Mouse (Mus musculus) thymus, postnatal 10 days (tissue): Measurements from ENCODE around the gene Klhl3.
"Not testable (repeated sequence)": the region's sequence is repeated elsewhere in the genome, so short reads cannot be mapped to it uniquely, and the experiment has no call there.

ENCODE experiments used
- DNase-seq, 2 experiments: peaks; one replicate each; pipeline ENCODE4 v3.0.0; 2021; ENCODE audit warnings: low spot score in 2 of 2

The Klhl3 gene

DNA sequence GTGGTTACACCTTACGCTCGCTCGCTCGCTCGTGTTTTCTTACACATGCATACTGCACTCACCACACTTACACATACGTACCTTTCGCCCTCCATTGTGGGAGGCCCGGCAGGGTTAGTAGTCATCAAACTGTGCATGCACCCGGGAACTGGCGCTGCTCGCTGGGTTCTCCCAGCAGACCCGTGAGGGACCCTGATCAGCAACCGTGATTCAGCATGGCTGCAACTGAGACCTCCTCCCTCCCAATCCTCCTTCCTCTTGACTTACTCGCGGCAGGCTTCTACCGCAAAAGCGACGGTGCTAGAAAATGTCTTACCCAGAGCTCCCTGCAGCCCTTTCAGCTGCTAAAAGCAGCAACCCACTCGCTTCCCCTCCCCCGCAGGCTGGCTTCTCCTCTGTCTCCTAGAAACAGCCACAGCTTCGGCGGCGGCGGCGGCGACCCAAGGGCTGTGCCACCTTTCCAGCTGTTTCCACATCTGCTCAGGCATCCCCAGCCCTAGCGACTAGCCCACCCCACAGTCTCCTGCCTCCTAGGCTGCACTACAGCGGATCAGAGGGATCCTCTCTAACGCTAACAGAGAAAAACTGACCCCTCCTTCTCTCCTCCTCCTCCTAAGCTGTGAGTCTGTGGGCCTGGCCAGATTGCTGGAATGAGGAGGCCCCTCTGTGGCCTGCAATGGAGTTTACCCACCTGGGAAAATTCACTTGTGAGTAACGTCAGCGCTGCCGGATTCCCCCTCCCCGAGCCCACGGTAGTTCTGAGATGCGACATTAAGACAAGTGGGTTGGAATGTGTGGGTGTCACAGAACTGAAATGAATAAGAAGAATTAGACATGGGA lies at the start of gene Klhl3:
Gene Klhl3 (minus strand): TSS at position 532 of the 840 bp plus-strand sequence.
- peak; percentile 83 for DNase-seq

DNA sequence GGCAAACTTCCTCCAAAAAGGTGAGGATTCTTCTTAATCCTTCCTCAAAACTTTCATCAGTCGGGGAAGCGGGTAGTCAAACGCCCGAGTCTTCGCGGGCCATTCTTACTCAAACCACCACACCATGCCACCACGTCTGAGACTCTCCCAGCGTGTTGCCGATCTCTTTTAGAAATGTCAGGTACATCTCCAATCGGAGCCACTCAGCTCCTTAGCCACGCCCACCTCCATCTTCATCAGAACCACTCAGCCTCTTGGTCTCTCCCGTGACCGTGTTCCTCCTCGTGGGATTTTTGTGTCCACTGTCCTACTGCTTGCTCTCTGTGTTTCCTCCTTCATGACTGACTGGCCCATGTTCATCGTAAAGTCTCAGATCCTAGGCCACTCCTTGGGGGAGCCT lies 47.4 kb upstream of the Klhl3 start:
- no peak for DNase-seq

DNA sequence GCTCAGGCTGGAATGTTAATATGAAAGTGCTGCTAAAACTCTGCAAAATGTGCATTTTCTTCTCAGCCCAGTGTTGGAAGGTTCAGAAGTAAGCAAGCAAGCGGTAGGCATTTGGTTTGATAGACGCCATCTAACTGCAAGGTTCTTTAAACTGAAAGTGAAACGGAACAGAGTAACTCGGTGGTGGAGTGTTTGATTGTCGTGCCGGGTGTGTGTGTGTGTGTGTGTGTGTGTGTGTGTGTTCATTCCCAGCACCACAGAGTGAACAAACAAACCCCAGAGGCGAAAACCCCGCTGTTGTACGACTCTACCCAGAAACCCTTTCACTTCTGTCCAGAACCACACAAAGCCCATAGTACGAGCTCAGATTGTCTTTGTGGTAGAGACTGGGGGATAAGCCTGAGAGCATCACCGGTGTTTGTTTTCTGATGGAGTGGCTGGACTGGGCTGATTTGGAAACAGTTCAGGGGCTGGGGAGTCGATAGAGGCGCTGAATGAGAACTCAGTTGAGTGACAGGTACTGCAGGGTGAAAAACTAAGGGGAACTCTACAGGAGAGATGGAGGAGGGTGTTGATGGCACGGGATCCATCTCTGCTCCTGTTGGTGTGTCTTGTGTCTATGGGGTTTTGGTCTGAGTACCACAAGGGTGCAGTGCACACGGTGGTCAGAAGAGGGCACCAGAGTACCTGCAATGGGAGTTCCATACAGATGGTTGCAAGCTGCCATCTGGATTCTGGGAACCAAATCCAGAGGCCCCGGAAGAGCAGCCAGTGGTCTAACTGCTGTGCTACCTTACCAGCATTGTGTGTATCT lies 44.9 kb upstream of the Klhl3 start:
- peak; percentile 77 to 91 for DNase-seq

DNA sequence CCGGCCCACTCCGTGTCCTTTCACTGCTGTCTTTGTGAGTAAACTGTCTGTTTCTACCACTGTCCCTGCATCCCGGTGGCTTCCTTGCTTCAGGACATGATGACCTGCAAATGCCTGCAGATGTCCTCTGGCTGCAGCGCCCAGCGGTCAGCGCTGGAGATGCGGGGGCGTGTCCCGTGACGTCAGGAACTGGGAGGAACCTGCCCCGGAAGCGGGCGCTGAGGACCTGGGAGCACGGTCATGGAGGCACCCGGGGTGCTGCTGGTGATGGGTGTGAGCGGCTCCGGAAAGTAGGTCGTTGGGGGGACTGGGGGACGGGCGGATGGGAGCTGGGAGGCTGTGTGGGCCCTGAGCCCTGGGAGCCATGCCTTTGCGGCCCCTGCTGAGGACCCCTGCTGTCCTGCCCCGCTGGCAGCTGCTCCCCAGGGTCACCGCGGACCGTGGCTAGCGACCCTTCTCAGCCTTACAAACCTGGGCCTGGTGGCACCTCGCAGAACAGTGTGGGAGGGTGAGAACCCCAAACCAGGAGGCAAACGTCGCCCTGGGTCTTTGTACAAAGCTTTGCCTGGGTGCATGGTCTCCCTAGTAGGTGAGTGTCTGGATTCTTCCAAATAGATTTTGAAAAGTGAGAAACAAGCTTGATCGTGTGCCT lies 44.2 kb upstream of the Klhl3 start, which contains the start of gene Idnk:
Gene Idnk (plus strand): TSS at position 203 of the 652 bp plus-strand sequence.
- peak; percentile 75 to 79 for DNase-seq

DNA sequence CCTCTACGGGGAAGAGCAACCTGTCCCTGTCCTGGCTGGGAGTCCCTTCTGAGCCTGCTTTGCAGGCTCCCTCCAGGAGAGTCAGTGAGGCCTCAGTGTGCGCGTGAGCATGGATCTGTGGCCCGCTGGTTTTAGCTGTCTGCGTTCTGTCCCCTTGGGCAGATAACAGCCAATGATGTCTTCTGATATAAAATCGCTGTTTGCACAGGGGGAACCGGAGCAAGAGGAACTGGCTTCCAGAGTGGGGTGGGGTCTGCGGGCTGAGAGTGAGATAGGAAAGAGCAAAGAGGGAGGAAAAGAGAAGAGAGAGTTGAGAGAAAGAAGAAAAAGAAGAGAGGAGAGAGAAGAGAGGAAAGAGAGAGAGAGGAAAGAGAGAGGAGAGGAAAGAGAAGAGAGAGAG lies 43.6 kb upstream of the Klhl3 start:
- DNase-seq, result peak in 1 of 2 experiments; percentile 13

DNA sequence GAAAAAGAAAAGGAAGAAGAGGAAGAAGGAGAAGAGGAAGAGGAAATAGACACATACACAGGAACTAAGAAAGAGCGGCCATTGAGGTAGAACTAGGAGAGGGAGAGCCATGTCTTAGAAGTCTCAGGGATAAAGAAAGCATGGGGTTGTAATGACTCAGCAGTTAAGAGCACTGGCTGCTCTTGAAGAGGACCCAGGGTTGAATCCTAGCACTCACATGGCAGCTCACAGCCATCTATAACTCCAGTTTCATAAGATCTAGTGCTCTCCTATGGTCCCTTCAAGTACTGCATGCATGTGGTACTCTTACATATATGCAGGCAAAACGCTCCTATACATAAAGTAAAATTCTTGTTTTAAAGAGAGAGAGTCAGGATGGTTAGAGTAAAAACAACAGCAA lies 42.6 kb upstream of the Klhl3 start:
- no peak for DNase-seq

DNA sequence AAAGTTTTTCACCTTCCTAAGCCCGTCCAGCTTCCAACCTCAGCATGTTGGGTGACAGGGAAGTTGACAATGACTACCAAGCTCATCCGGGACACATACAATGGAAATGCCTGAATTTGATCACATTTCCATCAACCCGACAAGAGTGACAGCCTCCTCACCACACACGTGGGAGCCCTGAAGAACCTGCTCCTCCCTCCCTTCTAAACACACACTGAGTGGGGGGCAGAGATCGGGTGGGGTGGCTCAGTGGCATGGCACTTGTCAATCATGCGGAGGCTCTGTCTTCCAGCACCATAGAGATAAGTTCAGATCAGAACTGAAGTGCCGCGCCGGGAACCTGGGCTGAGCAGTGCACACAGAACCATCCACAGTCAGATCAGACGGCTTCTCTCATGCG lies 37.0 kb upstream of the Klhl3 start:
- DNase-seq, result no peak

DNA sequence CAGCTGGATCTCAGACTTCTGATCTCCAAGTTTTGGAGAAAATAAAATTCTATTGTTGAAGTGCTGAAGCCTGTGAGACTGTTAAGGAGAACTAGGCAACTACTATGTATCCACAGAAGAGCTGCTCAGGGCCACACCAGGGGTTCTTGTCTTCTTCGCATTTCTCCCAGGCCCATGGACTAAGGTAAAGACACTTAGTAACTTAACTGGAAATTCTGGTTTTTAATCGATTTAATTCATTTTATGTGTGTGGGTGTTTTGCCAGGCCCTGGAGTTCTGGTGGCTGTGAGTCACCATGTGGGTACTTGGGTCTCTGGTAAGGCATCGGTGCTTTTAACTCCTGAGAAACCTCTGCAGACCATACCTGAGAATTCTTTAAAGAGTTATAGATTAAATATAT lies 36.2 kb upstream of the Klhl3 start:
- no peak for DNase-seq

DNA sequence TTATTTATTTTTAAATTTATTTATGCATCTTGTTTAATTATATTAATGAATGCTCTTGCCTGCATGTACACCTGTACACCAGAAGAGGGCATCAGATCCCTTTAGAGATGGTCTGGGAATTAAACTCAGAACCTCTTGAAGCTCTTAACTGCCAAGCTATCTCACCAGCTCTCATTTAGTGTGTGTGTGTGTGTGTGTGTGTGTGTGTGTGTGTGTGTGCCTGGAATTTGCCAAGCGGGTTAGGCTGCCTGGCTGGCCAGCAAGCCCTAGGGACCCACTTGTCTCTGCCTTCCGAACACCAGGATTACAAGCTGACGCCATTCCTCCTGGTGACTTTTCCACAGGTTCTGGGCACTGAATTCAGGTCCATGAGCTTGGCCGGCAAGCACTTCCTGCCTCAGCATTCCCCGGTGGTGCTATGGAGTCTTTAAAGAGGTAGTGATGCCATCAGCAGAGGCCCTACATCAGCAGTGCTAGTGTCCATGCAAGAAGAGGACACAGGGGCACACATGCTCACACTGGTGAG lies 35.7 kb upstream of the Klhl3 start:
- DNase-seq, result peak in 1 of 2 experiments; percentile 14

DNA sequence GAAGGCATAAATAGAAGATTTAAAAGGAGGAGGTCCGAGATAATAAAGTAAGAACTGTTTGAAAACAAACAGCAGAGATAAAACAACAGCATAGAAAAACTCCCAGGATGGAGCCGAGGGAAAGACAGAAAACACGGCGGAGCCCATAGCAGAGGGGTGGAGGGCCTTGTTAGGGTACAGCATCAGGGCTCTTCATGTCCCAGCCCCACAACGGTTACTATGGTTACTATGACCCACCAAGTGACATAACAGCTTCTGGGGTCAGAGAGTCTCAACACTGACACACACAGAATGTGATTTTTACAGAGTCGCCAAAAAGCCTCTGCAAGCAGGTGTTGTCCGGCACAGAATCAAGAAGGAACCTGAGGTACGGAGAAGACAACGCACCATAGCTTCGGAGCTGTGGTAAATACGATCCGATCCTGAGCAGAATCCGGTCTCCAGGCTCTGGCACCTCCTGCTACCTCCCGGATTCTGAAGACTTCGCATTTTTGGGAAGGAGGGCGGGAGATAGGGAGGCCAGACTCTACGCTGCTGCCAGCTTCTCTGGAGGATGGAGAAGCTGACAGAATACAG lies 35.0 kb upstream of the Klhl3 start:
- no peak for DNase-seq

DNA sequence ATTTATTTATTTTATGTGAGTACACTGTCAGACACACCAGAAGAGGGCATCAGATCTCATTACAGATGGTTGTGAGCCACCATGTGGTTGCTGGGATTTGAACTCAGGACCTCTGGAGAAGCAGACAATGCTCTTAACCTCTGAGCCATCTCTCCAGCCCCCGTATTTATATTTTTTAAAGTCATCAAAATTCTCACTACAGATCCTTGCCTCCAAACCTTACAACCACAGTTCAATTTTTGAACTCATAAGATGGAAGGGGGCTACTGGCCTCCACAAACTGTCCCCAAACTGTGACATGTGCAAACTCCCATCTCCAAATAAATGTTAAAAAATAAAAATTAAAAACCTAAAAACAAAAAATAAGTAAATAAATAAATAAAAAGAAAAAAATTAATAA lies 34.4 kb upstream of the Klhl3 start:
- DNase-seq, result no peak

DNA sequence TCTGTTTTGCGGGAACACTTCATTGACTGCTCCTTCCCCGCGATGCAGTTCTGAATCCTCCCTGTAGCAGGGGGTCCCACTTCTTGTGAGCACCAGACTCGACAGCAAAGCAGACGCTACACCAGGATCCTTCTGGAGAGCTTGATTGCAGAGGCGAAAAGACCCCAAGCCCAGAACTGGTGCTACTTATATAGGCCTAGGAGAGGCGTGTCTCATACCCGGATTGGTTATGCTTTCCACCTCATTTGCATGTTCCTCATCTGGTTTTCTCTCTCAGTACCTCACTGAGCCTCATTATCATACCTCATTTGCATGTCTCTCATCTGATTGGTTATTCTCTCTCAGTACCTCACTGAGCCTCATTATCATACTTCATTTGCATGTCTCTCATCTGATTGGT lies 33.2 kb upstream of the Klhl3 start:
- not testable (repeated sequence) for DNase-seq

DNA sequence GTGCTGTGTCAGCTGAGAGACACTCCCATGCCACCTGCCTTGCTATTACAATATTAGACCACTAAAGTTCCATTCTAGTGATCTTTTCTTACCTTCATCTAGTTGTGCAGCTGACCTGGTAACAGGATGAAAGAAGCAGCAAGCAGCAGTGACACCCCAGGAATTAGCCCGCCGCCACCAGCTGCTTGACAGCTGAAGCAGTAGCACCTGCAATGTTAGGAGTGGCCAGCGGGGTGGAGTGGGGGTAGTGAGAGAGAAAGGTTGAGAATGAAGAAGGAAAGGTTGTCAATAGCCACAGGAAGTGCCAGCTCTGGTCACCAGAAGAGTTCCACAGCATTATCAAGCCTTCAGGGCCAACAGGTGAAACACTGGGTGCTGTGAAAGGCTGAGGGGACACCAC lies 18.3 kb upstream of the Klhl3 start:
- no peak for DNase-seq

DNA sequence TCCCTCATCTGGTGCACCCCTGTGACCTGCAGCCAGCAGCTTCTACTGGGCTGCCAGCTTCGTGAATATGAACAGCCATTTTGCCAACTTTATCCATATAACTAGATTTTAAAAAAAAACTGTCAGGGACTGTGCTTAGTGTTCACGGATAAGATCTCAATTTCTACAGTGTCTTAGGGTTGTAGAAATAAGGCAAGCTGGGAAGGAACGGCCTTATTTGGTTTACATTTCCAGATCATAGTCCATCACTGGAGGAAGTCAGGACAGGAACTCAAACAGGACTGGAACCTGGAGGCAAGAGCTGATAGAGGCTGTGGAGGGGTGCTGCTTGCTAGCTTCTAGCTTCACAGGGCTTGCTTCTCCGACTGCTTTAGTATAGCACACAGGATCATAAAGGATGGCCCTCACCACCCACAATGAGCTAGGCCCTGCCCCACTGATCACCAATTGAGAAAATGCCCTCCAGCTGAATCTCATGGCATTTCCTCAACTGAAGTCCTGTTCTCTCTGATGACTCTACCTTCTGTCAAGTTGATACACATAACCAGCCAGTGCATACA lies 16.4 kb upstream of the Klhl3 start:
- DNase-seq, result no peak

DNA sequence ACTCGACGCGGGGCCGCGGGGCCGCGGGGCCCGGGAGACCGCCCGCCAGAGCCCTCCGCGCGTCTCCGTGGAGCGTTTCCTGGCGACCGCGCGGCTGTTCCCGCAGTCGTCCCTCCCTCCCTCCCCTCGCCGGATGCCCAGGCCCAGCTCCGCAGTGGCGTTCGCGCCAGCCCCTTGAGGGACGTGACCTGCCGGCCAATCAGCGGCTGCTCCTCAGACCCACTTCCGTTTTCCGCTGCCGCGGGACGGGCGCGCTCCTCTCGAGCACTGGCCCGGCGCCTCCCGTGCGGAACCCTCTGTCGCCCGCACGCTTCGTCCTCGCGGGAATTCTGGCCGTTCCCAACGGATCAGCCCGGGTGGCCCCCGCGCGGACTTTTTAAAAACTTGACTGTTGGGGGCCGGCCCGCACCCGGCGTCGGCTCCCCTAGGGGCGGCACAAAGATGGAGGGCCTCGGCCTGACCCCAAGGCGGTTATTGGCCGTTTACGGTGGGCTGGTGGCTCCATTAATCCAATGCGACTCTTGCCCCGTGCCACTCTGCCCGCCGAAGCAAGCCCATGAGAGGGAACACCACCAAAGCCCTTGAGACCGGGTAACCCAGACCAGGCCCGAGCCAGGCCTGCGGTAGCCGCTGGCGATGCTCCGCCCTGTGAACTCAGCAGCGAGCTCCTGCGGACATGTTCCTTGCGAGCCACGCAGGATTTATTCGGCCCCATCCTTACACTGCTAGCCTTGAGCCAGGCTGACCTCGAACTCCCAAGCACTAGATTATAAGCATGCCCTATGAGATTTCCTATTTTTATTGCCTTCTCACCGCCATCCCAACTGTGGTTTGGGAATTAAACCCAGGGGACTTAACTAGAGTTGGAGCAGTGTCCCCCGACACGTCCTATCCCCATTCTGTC lies 15.6 kb upstream of the Klhl3 start:
- peak; percentile 91 to 96 for DNase-seq

DNA sequence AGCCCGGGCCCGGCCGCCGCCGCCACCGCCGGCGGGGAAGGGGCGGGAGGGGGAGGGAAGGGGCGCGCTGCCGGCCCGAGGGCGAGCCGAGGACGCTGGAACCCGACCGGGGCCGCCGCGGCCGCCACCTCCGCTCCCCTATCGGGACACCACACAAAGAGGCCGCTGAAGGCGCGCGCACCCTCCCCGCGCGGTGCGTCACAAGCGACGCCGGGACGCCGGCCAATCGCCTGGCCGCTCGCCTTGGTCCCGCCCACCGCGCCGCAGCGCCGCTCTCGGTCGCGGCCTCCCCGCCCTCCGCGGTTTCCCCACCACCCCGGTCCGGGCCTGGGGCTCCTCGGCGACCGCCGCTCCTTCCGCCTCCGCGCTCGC lies 15.0 kb upstream of the Klhl3 start, which contains the start of gene Hnrnpa0:
Gene Hnrnpa0 (minus strand): TSS at position 161 of the 372 bp plus-strand sequence.
- peak; percentile 93 to 97 for DNase-seq

DNA sequence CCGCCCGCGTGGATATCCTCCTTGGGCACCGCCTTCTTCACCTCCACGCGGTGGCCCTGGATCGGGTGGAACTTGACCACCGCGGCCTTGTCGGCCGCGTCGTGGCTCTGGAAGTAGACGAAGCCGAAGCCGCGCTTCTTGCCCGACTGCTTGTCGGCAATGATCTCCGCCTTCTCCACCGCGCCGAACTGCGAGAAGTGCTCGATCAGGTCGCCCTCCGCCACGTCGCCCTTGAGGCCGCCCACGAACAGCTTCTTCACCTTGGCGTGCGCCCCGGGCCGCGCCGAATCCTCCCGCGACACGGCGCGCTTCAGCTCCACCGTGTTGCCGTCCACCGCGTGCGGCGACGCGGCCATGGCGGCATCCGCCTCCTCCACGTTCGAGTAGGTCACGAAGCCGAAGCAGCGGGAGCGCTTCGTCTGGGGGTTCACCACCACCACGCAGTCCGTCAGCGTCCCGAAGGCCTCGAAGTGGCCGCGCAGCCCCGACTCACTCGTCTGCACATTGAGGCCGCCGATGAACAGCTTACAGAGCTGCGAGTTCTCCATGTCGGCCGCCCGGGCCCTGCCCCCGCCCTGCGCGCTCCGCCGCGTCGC lies 14.5 kb upstream of the Klhl3 start:
- DNase-seq, result peak; percentile 56 to 64

DNA sequence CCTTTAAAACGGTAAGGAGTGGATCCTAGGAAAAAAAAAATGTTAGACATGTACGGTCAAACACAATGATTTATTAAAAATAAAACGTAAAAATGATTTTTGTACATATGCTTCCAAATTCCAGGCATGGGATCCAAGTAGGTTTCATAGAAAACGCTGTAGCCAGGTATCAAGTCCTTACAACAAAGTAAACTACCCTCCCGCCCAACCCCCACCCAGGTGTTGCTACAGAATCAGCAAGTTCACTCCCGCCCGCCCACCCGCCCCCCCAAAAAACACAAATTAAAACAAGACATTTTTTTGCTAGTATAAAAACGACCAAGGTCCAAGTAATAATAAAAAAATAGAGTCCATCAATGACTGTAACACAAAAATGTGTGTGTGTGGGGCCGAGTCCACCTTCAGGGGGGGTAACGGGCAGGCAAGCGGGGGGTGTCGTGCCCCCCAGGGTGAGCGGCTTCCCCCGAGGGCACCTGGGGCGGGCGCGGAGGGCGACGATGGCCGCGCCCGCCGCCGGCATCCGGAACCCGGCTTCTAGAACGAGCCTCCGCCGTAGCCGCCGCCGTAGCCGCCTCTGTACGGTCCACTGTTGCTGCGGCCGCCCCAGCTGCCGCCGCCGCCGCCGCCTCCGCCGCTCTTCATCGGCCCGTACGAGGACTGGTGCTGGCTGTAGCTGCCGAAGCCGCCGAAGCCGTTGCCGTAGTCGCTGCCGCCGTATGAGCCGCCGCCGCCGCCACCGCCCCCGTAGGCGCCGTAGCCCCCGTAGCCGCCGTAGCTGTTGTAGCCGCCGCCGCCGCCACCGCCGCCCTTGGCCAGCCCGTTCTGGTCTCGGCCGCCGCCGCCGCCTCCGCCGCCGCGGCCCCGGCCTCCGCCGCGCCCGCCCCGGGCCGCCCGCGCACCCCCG lies 13.7 kb upstream of the Klhl3 start:
- DNase-seq, result peak in 1 of 2 experiments; percentile 40

DNA sequence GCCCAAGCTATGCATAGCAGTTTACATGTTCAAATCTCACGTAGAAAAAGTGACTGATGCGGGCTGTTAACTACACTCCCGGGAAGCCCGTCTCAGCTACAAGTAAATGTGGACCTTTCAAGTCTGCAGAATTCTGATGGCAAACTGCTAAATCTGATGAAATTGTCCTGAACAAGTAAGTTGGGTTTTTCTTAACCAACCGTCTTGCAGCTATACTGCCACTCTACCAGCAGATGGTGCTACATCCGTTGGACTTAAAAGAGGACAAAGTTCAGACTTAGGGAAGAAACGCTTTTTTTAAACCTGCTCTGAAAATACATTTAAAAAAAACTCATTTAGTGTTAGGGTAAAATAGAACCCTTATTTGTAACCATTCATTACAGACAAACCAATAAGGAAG lies 12.7 kb upstream of the Klhl3 start:
- peak; percentile 48 to 72 for DNase-seq
